Mouse (Mus musculus) heart, embryonic 14.5 days (tissue): ENCODE measurements around the gene 3100002H09Rik. TPM values are rescaled to one million over a fixed set of nuclear protein-coding genes. Genes with fewer than 3 reads are reported as not detected.

ENCODE experiments used
- ATAC-seq: fragments of 200-750 bp; cut with Nextera tagmentation; 2 replicates; pipeline ENCODE4 v1.8.0; 2017; ENCODE audit warnings: low read depth, moderate TSS enrichment; ENCODE audit not compliant: insufficient number of reproducible peaks, insufficient read depth, low FRiP score
- H3K27ac ChIP-seq, 2 experiments: fragments of 200-500 bp in 1 of 2; fragments of 300-500 bp in 1 of 2; sonication (generic) in 1 of 2; replicated peaks in 1 of 2; 2 replicates each; pipeline ENCODE4 v1.5.1; 2012 to 2014; ENCODE audit warnings: low read depth in 2 of 2, low read length in 2 of 2, control low read depth in 1 of 2, mild to moderate bottlenecking in 1 of 2, mixed read lengths in 1 of 2; ENCODE audit not compliant: control insufficient read depth in 1 of 2, insufficient read depth in 1 of 2
- H3K27me3 ChIP-seq: fragments of 300-500 bp; sonication (generic); 2 replicates; pipeline ENCODE4 v1.6.1; 2014; ENCODE audit warnings: mild to moderate bottlenecking, low read length, control low read depth; ENCODE audit not compliant: control insufficient read depth, insufficient read depth
- H3K36me3 ChIP-seq: fragments of 300-500 bp; sonication (generic); 2 replicates; pipeline ENCODE4 v1.6.1; 2014; ENCODE audit warnings: mild to moderate bottlenecking, control low read depth, low read length, mixed read lengths; ENCODE audit not compliant: control insufficient read depth, insufficient read depth
- H3K4me1 ChIP-seq, 2 experiments: fragments of 200-500 bp in 1 of 2; fragments of 300-500 bp in 1 of 2; sonication (generic) in 1 of 2; 2 replicates each; pipeline ENCODE4 v1.6.1; 2012 to 2014; ENCODE audit warnings: low read length in 2 of 2, control low read depth in 1 of 2, mixed read lengths in 1 of 2; ENCODE audit not compliant: control insufficient read depth in 2 of 2, insufficient read depth in 2 of 2
- H3K4me2 ChIP-seq: fragments of 300-500 bp; sonication (generic); 2 replicates; pipeline ENCODE4 v1.6.1; 2014; ENCODE audit warnings: mild to moderate bottlenecking, low read length
- H3K4me3 ChIP-seq, 2 experiments: fragments of 200-500 bp in 1 of 2; fragments of 300-500 bp in 1 of 2; sonication (generic) in 1 of 2; 2 replicates each; pipeline ENCODE4 v1.5.1; 2012 to 2014; ENCODE audit warnings: low read length in 2 of 2, mild to moderate bottlenecking in 2 of 2, control low read depth in 1 of 2, low read depth in 1 of 2, moderate library complexity in 1 of 2; ENCODE audit not compliant: control insufficient read depth in 1 of 2, insufficient read depth in 1 of 2
- H3K9ac ChIP-seq: fragments of 300-500 bp; sonication (generic); 2 replicates; pipeline ENCODE4 v1.6.1; 2014; ENCODE audit warnings: mild to moderate bottlenecking, low read length
- H3K9me3 ChIP-seq: fragments of 300-500 bp; sonication (generic); 2 replicates; pipeline ENCODE4 v1.6.1; 2016; ENCODE audit warnings: low read length, control low read depth; ENCODE audit not compliant: control insufficient read depth
- WGBS: fragments of 180-500 bp; shearing (Covaris S2); extraction: QIAGEN DNeasy Blood & Tissue Kit; methylation state at CpG from one replicate; pipeline ENCODE4 v1.1.7; 2014; 5-methylcytosine and 5-hydroxymethylcytosine counted together
- polyA plus RNA-seq: library from polyadenylated mRNA; unstranded; fragments of >200 nt; fragmentation: Nextera tagmentation; extraction: Ambion mirVana; gene quantifications from 2 replicates; pipeline ENCODE4 v1.2.1, GENCODE M21; 2014

Gene 3100002H09Rik
- polyA plus RNA-seq, 1 experiment from 2014 or later, result not detected

GRCm38 (mm10) chr4:124647909-124648308 is 37.3 kb upstream of the 3100002H09Rik start:
- Histone ChIP-seq H3K4me3 (no peak overlapping the region), H3K9me3 (no peaks in the 10 kb centered on the region), H3K27me3 (no peaks in the 10 kb centered on the region), H3K4me1 (peaks cover 29 to 34% of the 10 kb centered on the region in 2 experiments), H3K27ac (no peak overlapping the region), H3K4me2 (no peak overlapping the region), H3K9ac (no peak overlapping the region), H3K36me3 (no peaks in the 10 kb centered on the region)
- ATAC-seq, result no peak
- WGBS, result 42% methylated on average over 5 of the region's 5 CpGs

- Histone ChIP-seq H3K36me3 (no peaks in the 10 kb centered on the region), H3K9ac (peak overlapping the region; percentile 44; the same call in 1 of the 2 replicates), H3K4me3 (peak overlapping the region in 1 of 2 experiments; percentile 16; a peak in 2 of 4 replicates), H3K27ac (peak overlapping the region in 1 of 2 experiments; percentile 51; a peak in 1 of 4 replicates), H3K27me3 (no peaks in the 10 kb centered on the region), H3K4me1 (peaks cover 23 to 25% of the 10 kb centered on the region in 2 experiments), H3K4me2 (peak overlapping the region; percentile 54), H3K9me3 (no peaks in the 10 kb centered on the region)
- WGBS, result 11% methylated on average over 8 of the region's 8 CpGs
- ATAC-seq, result no peak
Observed at GRCm38 (mm10) chr4:124646591-124646990, 36.0 kb upstream of the 3100002H09Rik start.

DNA sequence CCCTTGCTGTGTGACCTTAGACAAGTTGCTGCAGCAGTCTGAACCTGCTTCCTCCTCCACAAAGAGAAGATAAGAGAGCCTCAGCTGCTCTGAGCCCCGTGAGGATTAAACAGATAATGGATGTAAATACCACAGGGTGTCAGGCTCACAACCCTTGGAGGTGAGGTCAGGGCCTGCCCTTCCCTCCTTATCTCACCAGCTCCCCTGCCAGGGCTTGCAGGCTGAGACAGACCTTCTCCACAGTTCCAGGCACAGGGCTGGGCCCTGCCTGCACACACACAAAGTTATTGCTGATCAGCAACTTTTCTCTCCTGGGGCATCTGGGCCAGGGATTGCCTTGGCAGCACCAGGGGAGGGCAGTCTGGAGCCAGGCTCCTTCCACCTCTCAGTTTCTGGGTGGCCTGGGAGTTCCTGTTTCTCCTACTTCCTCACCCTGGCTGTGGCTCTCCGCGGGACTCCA is 34.4 kb upstream of the 3100002H09Rik start:
- 8% methylated on average over 3 of the region's 3 CpGs for WGBS
- H3K4me1 ChIP-seq, result peaks cover 26% of the 10 kb centered on the region in 2 experiments
- H3K36me3 ChIP-seq, result no peaks in the 10 kb centered on the region

GRCm38 (mm10) chr4:124643859-124644258 is 33.3 kb upstream of the 3100002H09Rik start:
- H3K4me1 ChIP-seq, result peaks cover 33% of the 10 kb centered on the region in 2 experiments
- no peak for ATAC-seq
- 0 out of 4 replicates have a peak overlapping the region, but pooled peaks have one; percentile 37 to 47 for H3K27ac ChIP-seq
- H3K4me2 ChIP-seq, result no peak overlapping the region
- no peaks in the 10 kb centered on the region for H3K9me3 ChIP-seq
- H3K36me3 ChIP-seq, result no peaks in the 10 kb centered on the region
- no peak overlapping the region for H3K9ac ChIP-seq
- no peak overlapping the region for H3K4me3 ChIP-seq
- H3K27me3 ChIP-seq, result peaks cover 12% of the 10 kb centered on the region; the same call in 1 of the 2 replicates
- WGBS, result 44% methylated on average over 9 of the region's 9 CpGs

More for the DNA sequence above, 34.4 kb upstream of the 3100002H09Rik start:
- Histone ChIP-seq H3K27ac (no peak overlapping the region), H3K9ac (no peak overlapping the region), H3K4me2 (no peak overlapping the region), H3K9me3 (no peaks in the 10 kb centered on the region), H3K27me3 (peaks cover 8% of the 10 kb centered on the region; the same call in 1 of the 2 replicates), H3K4me3 (no peak overlapping the region)
- ATAC-seq, result no peak

- Histone ChIP-seq H3K4me1 (peaks cover 11 to 17% of the 10 kb centered on the region in 2 experiments), H3K27ac (no peak overlapping the region), H3K27me3 (peaks cover 23% of the 10 kb centered on the region; the same call in 1 of the 2 replicates), H3K4me3 (0 out of 4 replicates have a peak overlapping the region, but pooled peaks of 1 of the 2 experiments have one; percentile 3), H3K9ac (peak overlapping the region; percentile 35; the same call in 1 of the 2 replicates), H3K36me3 (no peaks in the 10 kb centered on the region), H3K4me2 (peak overlapping the region; percentile 54), H3K9me3 (no peaks in the 10 kb centered on the region)
- no peak for ATAC-seq
- WGBS, result 4% methylated on average over 12 of the region's 12 CpGs
Observed at GRCm38 (mm10) chr4:124639715-124640114, 29.1 kb upstream of the 3100002H09Rik start.

- no peak for ATAC-seq
- Histone ChIP-seq H3K4me1 (no peaks in the 10 kb centered on the region), H3K9ac (no peak overlapping the region), H3K27me3 (peaks cover 22% of the 10 kb centered on the region), H3K4me3 (no peak overlapping the region), H3K27ac (no peak overlapping the region), H3K9me3 (no peaks in the 10 kb centered on the region), H3K36me3 (no peaks in the 10 kb centered on the region), H3K4me2 (no peak overlapping the region)
- 4% methylated on average over 9 of the region's 9 CpGs for WGBS
Observed at GRCm38 (mm10) chr4:124633281-124633680, 22.7 kb upstream of the 3100002H09Rik start.

- Histone ChIP-seq H3K27ac (no peak overlapping the region), H3K9me3 (no peaks in the 10 kb centered on the region), H3K36me3 (no peaks in the 10 kb centered on the region), H3K4me3 (no peak overlapping the region), H3K4me2 (no peak overlapping the region), H3K9ac (no peak overlapping the region), H3K27me3 (peaks cover 18% of the 10 kb centered on the region), H3K4me1 (no peaks in the 10 kb centered on the region)
- 62% methylated on average over 10 of the region's 10 CpGs for WGBS
- no peak for ATAC-seq
Observed at GRCm38 (mm10) chr4:124632856-124633255, 22.3 kb upstream of the 3100002H09Rik start.

DNA sequence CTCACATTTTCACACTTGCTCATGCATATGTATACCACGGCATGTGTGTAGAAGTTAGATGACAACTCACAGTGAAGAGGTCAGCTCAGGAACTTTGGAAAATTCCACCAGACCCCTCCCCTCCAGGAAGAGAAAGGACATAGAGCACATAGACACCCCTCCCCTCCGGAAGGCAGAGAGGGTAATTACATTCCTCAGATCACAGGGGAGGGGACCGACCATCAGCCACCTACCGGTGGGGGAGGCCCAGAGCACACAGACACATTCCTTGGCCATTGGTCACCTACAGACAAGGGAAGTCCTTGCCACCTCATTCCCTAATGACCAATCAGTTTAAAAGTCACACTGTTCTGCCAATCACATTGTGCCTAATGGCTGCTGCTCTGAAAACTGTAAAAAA is 20.9 kb upstream of the 3100002H09Rik start:
- ATAC-seq, result no peak
- no peaks in the 10 kb centered on the region for H3K9me3 ChIP-seq

More for the DNA sequence above, 20.9 kb upstream of the 3100002H09Rik start:
- Histone ChIP-seq H3K27me3 (peaks cover 16% of the 10 kb centered on the region), H3K4me1 (no peaks in the 10 kb centered on the region), H3K27ac (no peak overlapping the region), H3K9ac (no peak overlapping the region), H3K4me2 (no peak overlapping the region), H3K36me3 (no peaks in the 10 kb centered on the region), H3K4me3 (no peak overlapping the region)
- WGBS, result 33% methylated on average over 4 of the region's 4 CpGs
